Mouse (Mus musculus) liver, embryonic 13.5 days (tissue): ENCODE measurements around the gene Ift81. TPM values are rescaled to one million over a fixed set of nuclear protein-coding genes. Genes with fewer than 3 reads are reported as not detected.
A peak's percentile ranks its signal among the peaks of the same experiment; 100 is the strongest.

Source experiments
- ATAC-seq: fragments of 200-750 bp; cut with Nextera tagmentation; 2 replicates; pipeline ENCODE4 v1.8.0; 2017; ENCODE audit warnings: low read depth, mild to moderate bottlenecking, moderate number of reproducible peaks, moderate library complexity
- DNase-seq: peaks from one replicate; pipeline ENCODE4 v3.0.0; 2022
- H3K27ac ChIP-seq: fragments of 300-500 bp; sonication (generic); 2 replicates; pipeline ENCODE4 v1.5.1; 2015; ENCODE audit warnings: moderate library complexity, mild to moderate bottlenecking, inconsistent platforms
- H3K27me3 ChIP-seq: fragments of 300-500 bp; sonication (generic); 2 replicates; pipeline ENCODE4 v1.6.1; 2015; ENCODE audit warnings: mild to moderate bottlenecking, inconsistent platforms
- H3K36me3 ChIP-seq: fragments of 300-500 bp; sonication (generic); 2 replicates; pipeline ENCODE4 v1.6.1; 2015; ENCODE audit warnings: mild to moderate bottlenecking, inconsistent platforms
- H3K4me1 ChIP-seq: fragments of 300-500 bp; sonication (generic); replicated peaks from 2 replicates; pipeline ENCODE4 v1.6.1; 2015; ENCODE audit warnings: inconsistent platforms
- H3K4me2 ChIP-seq: fragments of 300-500 bp; sonication (generic); 2 replicates; pipeline ENCODE4 v1.6.1; 2015; ENCODE audit warnings: inconsistent platforms, mild to moderate bottlenecking, moderate library complexity
- H3K4me3 ChIP-seq: fragments of 300-500 bp; sonication (generic); replicated peaks from 2 replicates; pipeline ENCODE4 v1.5.1; 2015; ENCODE audit warnings: mild to moderate bottlenecking, inconsistent platforms
- H3K9ac ChIP-seq: fragments of 300-500 bp; sonication (generic); 2 replicates; pipeline ENCODE4 v1.6.1; 2015; ENCODE audit warnings: mild to moderate bottlenecking, inconsistent platforms
- H3K9me3 ChIP-seq: fragments of 300-500 bp; sonication (generic); replicated peaks from 2 replicates; pipeline ENCODE4 v1.6.1; 2016; ENCODE audit warnings: inconsistent platforms
- WGBS: fragments of 180-500 bp; shearing (Covaris S2); methylation state at CpG from one replicate; pipeline ENCODE4 v1.1.7; 2015; ENCODE audit not compliant: insufficient replicate concordance; 5-methylcytosine and 5-hydroxymethylcytosine counted together
- polyA plus RNA-seq: library from polyadenylated mRNA; unstranded; fragments of >200 nt; fragmentation: Nextera tagmentation; extraction: Ambion mirVana; gene quantifications from 2 replicates; pipeline ENCODE4 v1.2.1, GENCODE M21; 2015

The Ift81 gene
- polyA plus RNA-seq, 1 experiment from 2014 or later: 3.0 TPM

GRCm38 (mm10) chr5:122513421-122514126, 100.7 kb downstream of the Ift81 start:
- DNase-seq: no peak
- Histone ChIP-seq H3K4me2 (peak overlapping the region; percentile 41), H3K9me3 (no peaks in the 10 kb centered on the region), H3K9ac (no peak overlapping the region), H3K4me1 (peaks cover 18% of the 10 kb centered on the region), H3K27ac (no peak overlapping the region), H3K4me3 (no peak overlapping the region), H3K36me3 (no peaks in the 10 kb centered on the region), H3K27me3 (peaks cover 27% of the 10 kb centered on the region)
- WGBS: 27% methylated on average over 23 of the region's 23 CpGs
- ATAC-seq: no peak

- DNase-seq (no peak), ATAC-seq (no peak)
- Histone ChIP-seq H3K4me2 (no peak overlapping the region), H3K27ac (no peak overlapping the region), H3K9me3 (no peaks in the 10 kb centered on the region), H3K4me3 (no peak overlapping the region), H3K4me1 (peaks cover 12% of the 10 kb centered on the region), H3K27me3 (peaks cover 17% of the 10 kb centered on the region), H3K9ac (no peak overlapping the region), H3K36me3 (no peaks in the 10 kb centered on the region)
- 70% methylated on average over 6 of the region's 6 CpGs for WGBS
These were observed 102.3 kb downstream of the Ift81 start for GRCm38 (mm10) chr5:122512011-122512410.

- H3K4me1 ChIP-seq: peaks cover 12% of the 10 kb centered on the region
- DNase-seq: no peak
- 32% methylated on average over 9 of the region's 9 CpGs for WGBS
- H3K9ac ChIP-seq: no peak overlapping the region
- H3K4me3 ChIP-seq: no peak overlapping the region
- ATAC-seq: no peak
- no peak overlapping the region for H3K4me2 ChIP-seq
- H3K27ac ChIP-seq: no peak overlapping the region
- H3K36me3 ChIP-seq: no peaks in the 10 kb centered on the region
- peaks cover 3% of the 10 kb centered on the region; the same call in 1 of the 2 replicates for H3K9me3 ChIP-seq
- H3K27me3 ChIP-seq: peaks cover 11% of the 10 kb centered on the region; the same call in 1 of the 2 replicates
These were observed 102.9 kb downstream of the Ift81 start for GRCm38 (mm10) chr5:122511405-122511804.

- H3K4me2 ChIP-seq: no peak overlapping the region
- H3K36me3 ChIP-seq: no peaks in the 10 kb centered on the region
- DNase-seq (no peak), ATAC-seq (no peak)
- peaks cover 11% of the 10 kb centered on the region; the same call in 1 of the 2 replicates for H3K27me3 ChIP-seq
- H3K4me3 ChIP-seq: no peak overlapping the region
- peaks cover 12% of the 10 kb centered on the region for H3K4me1 ChIP-seq
- 66% methylated on average over 17 of the region's 17 CpGs for WGBS
- H3K9me3 ChIP-seq: peaks cover 5% of the 10 kb centered on the region; the same call in 1 of the 2 replicates
- no peak overlapping the region for H3K27ac ChIP-seq
- no peak overlapping the region for H3K9ac ChIP-seq
These were observed 103.6 kb downstream of the Ift81 start for GRCm38 (mm10) chr5:122510651-122511157.

GRCm38 (mm10) chr5:122509608-122510007, 104.7 kb downstream of the Ift81 start:
- Histone ChIP-seq H3K4me3 (no peak overlapping the region), H3K4me2 (no peak overlapping the region), H3K9me3 (peaks cover 5% of the 10 kb centered on the region; the same call in 1 of the 2 replicates), H3K9ac (no peak overlapping the region), H3K4me1 (peaks cover 12% of the 10 kb centered on the region), H3K27me3 (peaks cover 11% of the 10 kb centered on the region; the same call in 1 of the 2 replicates), H3K27ac (no peak overlapping the region), H3K36me3 (no peaks in the 10 kb centered on the region)
- ATAC-seq (no peak), DNase-seq (no peak)
- 40% methylated on average over 7 of the region's 7 CpGs for WGBS

GRCm38 (mm10) chr5:122508861-122509306, 105.4 kb downstream of the Ift81 start:
- Histone ChIP-seq H3K4me2 (no peak overlapping the region), H3K27ac (no peak overlapping the region), H3K4me3 (no peak overlapping the region), H3K36me3 (no peaks in the 10 kb centered on the region), H3K27me3 (peaks cover 12% of the 10 kb centered on the region; the same call in 1 of the 2 replicates), H3K4me1 (peaks cover 9% of the 10 kb centered on the region), H3K9me3 (peaks cover 5% of the 10 kb centered on the region; the same call in 1 of the 2 replicates), H3K9ac (no peak overlapping the region)
- ATAC-seq (no peak), DNase-seq (no peak)
- 80% methylated on average over 11 of the region's 11 CpGs for WGBS

GRCm38 (mm10) chr5:122507396-122507795, 106.9 kb downstream of the Ift81 start:
- H3K9ac ChIP-seq: no peak overlapping the region
- peaks cover 14% of the 10 kb centered on the region for H3K4me1 ChIP-seq
- H3K9me3 ChIP-seq: peaks cover 5% of the 10 kb centered on the region; the same call in 1 of the 2 replicates
- DNase-seq (no peak), ATAC-seq (no peak)
- H3K4me3 ChIP-seq: no peak overlapping the region
- H3K27me3 ChIP-seq: peaks cover 24% of the 10 kb centered on the region
- no peak overlapping the region for H3K27ac ChIP-seq
- H3K36me3 ChIP-seq: no peaks in the 10 kb centered on the region
- no peak overlapping the region for H3K4me2 ChIP-seq

- H3K27me3 ChIP-seq: peaks cover 20% of the 10 kb centered on the region
- WGBS: 69% methylated on average over 3 of the region's 3 CpGs
- H3K36me3 ChIP-seq: no peaks in the 10 kb centered on the region
- no peak for ATAC-seq
- peaks cover 5% of the 10 kb centered on the region; the same call in 1 of the 2 replicates for H3K9me3 ChIP-seq
- no peak overlapping the region for H3K9ac ChIP-seq
- no peak for DNase-seq
- no peak overlapping the region for H3K27ac ChIP-seq
- peaks cover 13% of the 10 kb centered on the region for H3K4me1 ChIP-seq
- H3K4me2 ChIP-seq: no peak overlapping the region
- H3K4me3 ChIP-seq: no peak overlapping the region
These were observed 107.9 kb downstream of the Ift81 start for GRCm38 (mm10) chr5:122506462-122506861.

GRCm38 (mm10) chr5:122505554-122505953, 108.8 kb downstream of the Ift81 start:
- Histone ChIP-seq H3K27ac (no peak overlapping the region), H3K4me2 (no peak overlapping the region), H3K9ac (no peak overlapping the region), H3K4me3 (no peak overlapping the region), H3K9me3 (peaks cover 5% of the 10 kb centered on the region; the same call in 1 of the 2 replicates), H3K27me3 (peaks cover 13% of the 10 kb centered on the region), H3K4me1 (peaks cover 11% of the 10 kb centered on the region), H3K36me3 (no peaks in the 10 kb centered on the region)
- 74% methylated on average over 5 of the region's 5 CpGs for whole genome bisulfite sequencing
- ATAC-seq (no peak), DNase-seq (no peak)

- H3K27me3 ChIP-seq: peaks cover 13% of the 10 kb centered on the region
- no peak for ATAC-seq
- no peak overlapping the region for H3K9ac ChIP-seq
- H3K9me3 ChIP-seq: peaks cover 5% of the 10 kb centered on the region; the same call in 1 of the 2 replicates
- peaks cover 5% of the 10 kb centered on the region; the same call in 1 of the 2 replicates for H3K36me3 ChIP-seq
- H3K4me3 ChIP-seq: no peak overlapping the region
- no peak overlapping the region for H3K27ac ChIP-seq
- peaks cover 26% of the 10 kb centered on the region for H3K4me1 ChIP-seq
- 44% methylated on average over 4 of the region's 4 CpGs for WGBS
- no peak overlapping the region for H3K4me2 ChIP-seq
- no peak for DNase-seq
These were observed 110.6 kb downstream of the Ift81 start for GRCm38 (mm10) chr5:122503760-122504119.

GRCm38 (mm10) chr5:122503015-122503759, 111.1 kb downstream of the Ift81 start:
- H3K4me3 ChIP-seq: peak overlapping the region; percentile 97
- no peak for ATAC-seq
- DNase-seq: no peak
- peaks cover 9% of the 10 kb centered on the region for H3K36me3 ChIP-seq
- peak overlapping the region; percentile 82 for H3K9ac ChIP-seq
- peak overlapping the region; percentile 97 for H3K4me2 ChIP-seq
- peaks cover 30% of the 10 kb centered on the region for H3K4me1 ChIP-seq
- H3K27me3 ChIP-seq: peaks cover 13% of the 10 kb centered on the region
- H3K27ac ChIP-seq: no peak overlapping the region
- WGBS: 49% methylated on average over 15 of the region's 15 CpGs
- peaks cover 5% of the 10 kb centered on the region; the same call in 1 of the 2 replicates for H3K9me3 ChIP-seq
